In genomic region chrX:17571621-17572459, GRCm38 (mm10) we compare ENCODE assay signal across 8 mouse cellular contexts. TPM values are rescaled to one million over a fixed set of nuclear protein-coding genes. Genes with fewer than 3 reads are reported as not detected.
DNase-seq lines count a peak whose midpoint lies in the region; ATAC-seq and TF ChIP-seq lines count a peak whose summit lies in the region.

Fundc1 (minus strand) TSS chrX:17572325.

- peak within 1 kb of the TSS; percentile 57 for H3K4me2 ChIP-seq in heart, embryonic 11.5 days
- H3K4me2 ChIP-seq in kidney, postnatal 0 days (ENCODE audit: low read length), result peak within 1 kb of the TSS; percentile 50
- H3K4me2 ChIP-seq in liver, embryonic 11.5 days, result peak within 1 kb of the TSS; percentile 61
- H3K4me2 ChIP-seq in stomach, embryonic 14.5 days (replicated peaks; ENCODE audit: low read depth, low read length), result peak within 1 kb of the TSS; percentile 39

- no peak for TF ChIP-seq CTCF in C2C12 (IDR thresholded peaks at IDR 0.05; ENCODE audit: control insufficient read depth, insufficient read depth, insufficient read length)
- no peak; the same call in 1 of the 2 replicates for TF ChIP-seq CTCF in brain, embryonic 14.5 days (IDR thresholded peaks at IDR 0.05; ENCODE audit: borderline replicate concordance, extremely low read depth, insufficient read depth, insufficient read length)
- TF ChIP-seq CTCF in kidney, postnatal 0 days (IDR thresholded peaks at IDR 0.05; ENCODE audit: low read depth), result peak; percentile 35

- no peak for TF ChIP-seq POLR2A in brain, embryonic 14.5 days (IDR thresholded peaks at IDR 0.05; ENCODE audit: borderline replicate concordance, extremely low read depth, insufficient read depth, insufficient read length, poor library complexity, severe bottlenecking)

- H3K27me3 ChIP-seq in C2C12 (ENCODE audit: control insufficient read depth, insufficient read depth, insufficient read length), result no peaks in the 10 kb centered on the region
- H3K27me3 ChIP-seq in erythroblast, embryonic 14.5 days (ENCODE audit: control insufficient read depth), result no peaks in the 10 kb centered on the region
- H3K27me3 ChIP-seq in heart, embryonic 11.5 days (ENCODE audit: control insufficient read depth, insufficient read depth, low read length), result no peaks in the 10 kb centered on the region
- no peaks in the 10 kb centered on the region for H3K27me3 ChIP-seq in kidney, postnatal 0 days (ENCODE audit: insufficient read depth, low read length)
- no peaks in the 10 kb centered on the region for H3K27me3 ChIP-seq in liver, embryonic 11.5 days (replicated peaks; ENCODE audit: control insufficient read depth, insufficient read depth, low read length)
- no peaks in the 10 kb centered on the region for H3K27me3 ChIP-seq in stomach, embryonic 14.5 days (ENCODE audit: control insufficient read depth, insufficient read depth, low read length)

- no peaks in the 10 kb centered on the region for H3K79me2 ChIP-seq in C2C12 (ENCODE audit: control insufficient read depth, insufficient read depth)

- WGBS in heart, embryonic 11.5 days (ENCODE audit: insufficient replicate concordance), result 11% methylated on average over 29 of the region's 30 CpGs
- 12% methylated on average over 30 of the region's 30 CpGs for WGBS in kidney, postnatal 0 days
- 6% methylated on average over 29 of the region's 30 CpGs for WGBS in liver, embryonic 11.5 days
- WGBS in stomach, embryonic 14.5 days, result 6% methylated on average over 30 of the region's 30 CpGs

- no peaks in the 10 kb centered on the region for H3K9me3 ChIP-seq in erythroblast, embryonic 14.5 days (ENCODE audit: control insufficient read depth, low read length)
- H3K9me3 ChIP-seq in heart, embryonic 11.5 days (replicated peaks; ENCODE audit: control insufficient read depth, low read length), result no peaks in the 10 kb centered on the region
- no peaks in the 10 kb centered on the region for H3K9me3 ChIP-seq in kidney, postnatal 0 days (replicated peaks; ENCODE audit: low read length)
- H3K9me3 ChIP-seq in liver, embryonic 11.5 days (ENCODE audit: control insufficient read depth, low read length), result no peaks in the 10 kb centered on the region
- H3K9me3 ChIP-seq in stomach, embryonic 14.5 days (ENCODE audit: control insufficient read depth, low read depth, low read length), result no peaks in the 10 kb centered on the region

- peak within 1 kb of the TSS; percentile 77 for H3K9ac ChIP-seq in heart, embryonic 11.5 days (ENCODE audit: low read depth, low read length)
- H3K9ac ChIP-seq in kidney, postnatal 0 days (ENCODE audit: low read depth, low read length), result peak within 1 kb of the TSS; percentile 59
- H3K9ac ChIP-seq in liver, embryonic 11.5 days (ENCODE audit: low read depth, low read length), result peak within 1 kb of the TSS; percentile 73
- peak within 1 kb of the TSS; percentile 15; the same call in 1 of the 2 replicates for H3K9ac ChIP-seq in stomach, embryonic 14.5 days (replicated peaks; ENCODE audit: low read depth, low read length)

- peaks cover 3% of the 10 kb centered on the region for H3K79me3 ChIP-seq in C2C12 (ENCODE audit: low read depth)

- DNase-seq in brain, embryonic 14.5 days (ENCODE audit: low read depth), result peak; percentile 99
- peak; percentile 95 for DNase-seq in kidney, postnatal 0 days (ENCODE audit: low spot score)
- peak; percentile 83 for DNase-seq in liver, embryonic 11.5 days (ENCODE audit: low spot score)
- DNase-seq in naive thymus-derived CD4-positive, alpha-beta T cell, adult 2 months (ENCODE audit: low read depth), result peak; percentile 93

- H3ac ChIP-seq in C2C12 (ENCODE audit: control insufficient read depth, insufficient read length, low read depth), result peak within 1 kb of the TSS; percentile 63

- H3K4me1 ChIP-seq in erythroblast, embryonic 14.5 days (ENCODE audit: control insufficient read depth), result peaks cover 3% of the 10 kb centered on the region
- no peaks in the 10 kb centered on the region for H3K4me1 ChIP-seq in heart, embryonic 11.5 days (ENCODE audit: control insufficient read depth, insufficient read depth, low read length)
- H3K4me1 ChIP-seq in kidney, postnatal 0 days (replicated peaks; ENCODE audit: insufficient read depth, low read length), result no peaks in the 10 kb centered on the region
- no peaks in the 10 kb centered on the region for H3K4me1 ChIP-seq in liver, embryonic 11.5 days (replicated peaks; ENCODE audit: control insufficient read depth, insufficient read depth, low read length)
- H3K4me1 ChIP-seq in stomach, embryonic 14.5 days (ENCODE audit: control insufficient read depth, insufficient read depth, low read length), result no peaks in the 10 kb centered on the region

- peak; percentile 95 for ATAC-seq in heart, embryonic 11.5 days (replicated peaks; ENCODE audit: insufficient number of reproducible peaks, low FRiP score, low TSS enrichment)
- ATAC-seq in kidney, postnatal 0 days (replicated peaks; ENCODE audit: low FRiP score, low read depth), result peak; percentile 99
- ATAC-seq in liver, embryonic 11.5 days (replicated peaks; ENCODE audit: low FRiP score), result peak; percentile 98
- ATAC-seq in stomach, embryonic 14.5 days (ENCODE audit: insufficient number of reproducible peaks, insufficient read depth, low FRiP score, low read depth), result peak; percentile 99

- no peaks in the 10 kb centered on the region for H3K36me3 ChIP-seq in C2C12 (ENCODE audit: control insufficient read depth, insufficient read depth)
- H3K36me3 ChIP-seq in erythroblast, embryonic 14.5 days (ENCODE audit: control insufficient read depth), result no peaks in the 10 kb centered on the region
- no peaks in the 10 kb centered on the region for H3K36me3 ChIP-seq in heart, embryonic 11.5 days (ENCODE audit: control insufficient read depth, insufficient read depth, low read length)
- no peaks in the 10 kb centered on the region for H3K36me3 ChIP-seq in kidney, postnatal 0 days (ENCODE audit: insufficient read depth, low read length)
- H3K36me3 ChIP-seq in liver, embryonic 11.5 days (ENCODE audit: control insufficient read depth, insufficient read depth, low read length), result no peaks in the 10 kb centered on the region
- H3K36me3 ChIP-seq in stomach, embryonic 14.5 days (ENCODE audit: control insufficient read depth, insufficient read depth, low read length), result no peaks in the 10 kb centered on the region

- peak within 1 kb of the TSS; percentile 36 for H3K4me3 ChIP-seq in C2C12 (ENCODE audit: insufficient read depth, poor library complexity, severe bottlenecking)
- H3K4me3 ChIP-seq in erythroblast, embryonic 14.5 days (replicated peaks), result peak within 1 kb of the TSS; percentile 80
- peak within 1 kb of the TSS; percentile 54 for H3K4me3 ChIP-seq in heart, embryonic 11.5 days (ENCODE audit: low read depth, low read length)
- peak within 1 kb of the TSS; percentile 44 for H3K4me3 ChIP-seq in kidney, postnatal 0 days (replicated peaks; ENCODE audit: low read depth, low read length)
- H3K4me3 ChIP-seq in liver, embryonic 11.5 days (ENCODE audit: low read depth, low read length), result peak within 1 kb of the TSS; percentile 58
- H3K4me3 ChIP-seq in stomach, embryonic 14.5 days (ENCODE audit: low read depth, low read length), result peak within 1 kb of the TSS; percentile 34

- H3K27ac ChIP-seq in heart, embryonic 11.5 days (ENCODE audit: low read depth, low read length), result peak within 1 kb of the TSS; percentile 82
- peak within 1 kb of the TSS; percentile 92 for H3K27ac ChIP-seq in kidney, postnatal 0 days
- H3K27ac ChIP-seq in liver, embryonic 11.5 days (ENCODE audit: low read depth, low read length), result peak within 1 kb of the TSS; percentile 43
- peak within 1 kb of the TSS; percentile 86 for H3K27ac ChIP-seq in stomach, embryonic 14.5 days (ENCODE audit: low read length)

TF ChIP-seq in C2C12, 6 proteins besides CTCF, POLR2A, EP300 and RAD21:
- TF ChIP-seq MAX (IDR thresholded peaks at IDR 0.05) (no peak), FOSL1 (IDR thresholded peaks at IDR 0.05; ENCODE audit: insufficient read depth, low read length, poor library complexity, severe bottlenecking) (no peak), USF1 (IDR thresholded peaks at IDR 0.05; ENCODE audit: low read depth) (no peak), CEBPB (IDR thresholded peaks at IDR 0.05; ENCODE audit: low read depth) (no peak), MYOD1 (IDR thresholded peaks at IDR 0.05; ENCODE audit: control insufficient read depth, insufficient read length, low read depth) (no peak), MYOG (IDR thresholded peaks at IDR 0.05; ENCODE audit: control insufficient read depth, extremely low read depth, insufficient read length) (no peak)

RNA-seq across cellular contexts. Expression of gene Fundc1, which starts in this region (rescaled TPM):
- 8.4 TPM for polyA plus RNA-seq in C2C12 (2012; fragmentation: generic; extraction: Trizol)
- 31.8 and 33.0 TPM in 2 replicates for polyA plus RNA-seq in brain, embryonic 14.5 days (2012; rRNA removed)
- polyA plus RNA-seq in erythroblast, embryonic 14.5 days (2012), result 0.14 and 0.29 TPM in 2 replicates
- 38.1 and 42.1 TPM in 2 replicates for polyA plus RNA-seq in heart, embryonic 11.5 days (2014; fragmentation: Nextera tagmentation; extraction: Ambion mirVana)
- polyA plus RNA-seq in kidney, postnatal 0 days (2015; fragmentation: Nextera tagmentation; extraction: Ambion mirVana), result 68.5 and 69.8 TPM in 2 replicates
- 33.3 and 40.6 TPM in 2 replicates for polyA plus RNA-seq in liver, embryonic 11.5 days (2014; fragmentation: Nextera tagmentation; extraction: Ambion mirVana)
- polyA plus RNA-seq in stomach, embryonic 14.5 days (2014; fragmentation: Nextera tagmentation; extraction: Ambion mirVana), result 61.6 and 69.8 TPM in 2 replicates

Comparison
In these comparisons a context has a peak if more than half of its experiments do, and no peak if none do; other contexts are left out.
1. Peak in every context shown above with its lines: DNase-seq, ATAC-seq, H3K4me3 ChIP-seq and H3K27ac ChIP-seq.
2. H3K9ac ChIP-seq: peak in every context shown above with its lines; median percentile 77 in heart, embryonic 11.5 days; 73 in liver, embryonic 11.5 days; 59 in kidney, postnatal 0 days; 15 in stomach, embryonic 14.5 days.